Comparison of ENCODE assay signal across 8 mouse cellular contexts in genomic region chr2:150667065-150667819, GRCm38 (mm10). TPM values are rescaled to one million over a fixed set of nuclear protein-coding genes. Genes with fewer than 3 reads are reported as not detected.
DNase-seq lines count a peak whose midpoint lies in the region; ATAC-seq and TF ChIP-seq lines count a peak whose summit lies in the region.

No protein-coding gene starts in this region.

- no peaks in the 10 kb centered on the region; the same call in 1 of the 2 replicates for H3K27me3 ChIP-seq in forebrain, embryonic 11.5 days (ENCODE audit: control insufficient read depth, insufficient read depth, low read length)
- peaks cover 10% of the 10 kb centered on the region; the same call in 1 of the 2 replicates for H3K27me3 ChIP-seq in lung, embryonic 15.5 days

- peak overlapping the region; percentile 90 for H3K4me2 ChIP-seq in forebrain, embryonic 11.5 days (ENCODE audit: low read depth, low read length, severe bottlenecking)
- H3K4me2 ChIP-seq in lung, embryonic 15.5 days, result peak overlapping the region; percentile 98

- H3K9ac ChIP-seq in forebrain, embryonic 11.5 days (ENCODE audit: low read length), result peak overlapping the region; percentile 77
- peak overlapping the region; percentile 55 for H3K9ac ChIP-seq in lung, embryonic 15.5 days

- peak overlapping the region; percentile 79 for H3K4me3 ChIP-seq in layer of hippocampus, adult 2 months
- H3K4me3 ChIP-seq in forebrain, embryonic 11.5 days (ENCODE audit: low read depth, low read length), result peak overlapping the region; percentile 67
- H3K4me3 ChIP-seq in lung, embryonic 15.5 days, result peak overlapping the region; percentile 64

- ATAC-seq in forebrain, embryonic 11.5 days (replicated peaks; ENCODE audit: low FRiP score), result peak; percentile 18
- peak; percentile 28; the same call in 1 of the 2 replicates for ATAC-seq in lung, embryonic 15.5 days (ENCODE audit: borderline replicate concordance, extremely low read depth, low FRiP score, low TSS enrichment)
- ATAC-seq in neutrophil, adult 5-6 weeks (ENCODE audit: extremely low read depth, insufficient number of reproducible peaks, low FRiP score, poor library complexity, severe bottlenecking), result peak; percentile 74

- H3K36me3 ChIP-seq in forebrain, embryonic 11.5 days (ENCODE audit: control insufficient read depth, insufficient read depth, low read length), result no peaks in the 10 kb centered on the region
- H3K36me3 ChIP-seq in lung, embryonic 15.5 days, result no peaks in the 10 kb centered on the region

- no peak for DNase-seq in layer of hippocampus, adult 2 months (ENCODE audit: low spot score in 2 of 2)
- no peak for DNase-seq in layer of hippocampus, adult 18-20 months (ENCODE audit: low spot score in 2 of 2)
- DNase-seq in forebrain, embryonic 11.5 days (ENCODE audit: low spot score), result peak; percentile 61
- peak; percentile 70 for DNase-seq in kidney, adult 11 months
- DNase-seq in gastrocnemius, adult 18-20 months (ENCODE audit: low spot score), result no peak
- DNase-seq in right cerebral cortex, postnatal 14 days, result no peak

- H3K9me3 ChIP-seq in forebrain, embryonic 11.5 days (ENCODE audit: control insufficient read depth, low read length), result no peaks in the 10 kb centered on the region
- H3K9me3 ChIP-seq in lung, embryonic 15.5 days, result no peaks in the 10 kb centered on the region

- H3K27ac ChIP-seq in layer of hippocampus, adult 2 months, result peak overlapping the region; percentile 94
- H3K27ac ChIP-seq in forebrain, embryonic 11.5 days (ENCODE audit: low read depth, low read length), result peak overlapping the region; percentile 37; the same call in 1 of the 2 replicates
- H3K27ac ChIP-seq in lung, embryonic 15.5 days, result 0 out of 2 replicates have a peak overlapping the region, but pooled peaks have one; percentile 30

- H3K4me1 ChIP-seq in forebrain, embryonic 11.5 days (replicated peaks; ENCODE audit: control insufficient read depth, insufficient read depth, low read length), result no peaks in the 10 kb centered on the region; the same call in 1 of the 2 replicates
- peaks cover 38% of the 10 kb centered on the region for H3K4me1 ChIP-seq in lung, embryonic 15.5 days

- TF ChIP-seq CTCF in layer of hippocampus, adult 2 months (conservative IDR thresholded peaks at IDR 0.05), result no peak

- 5% methylated on average over 17 of the region's 17 CpGs for WGBS in forebrain, embryonic 11.5 days
- 2% methylated on average over 17 of the region's 17 CpGs for WGBS in lung, embryonic 15.5 days

RNA-seq across cellular contexts. Expression of gene Acss1, which starts 1.1 kb away (rescaled TPM):
- total RNA-seq in layer of hippocampus, adult 2 months (2021), result 10 to 100 TPM; 26.4 to 26.8 TPM
- 10 to 100 TPM; 23.7 to 25.7 TPM for total RNA-seq in layer of hippocampus, adult 18-20 months (2021)
- polyA plus RNA-seq in forebrain, embryonic 11.5 days (2014; fragmentation: Nextera tagmentation; extraction: Ambion mirVana), result 46.6 and 46.8 TPM in 2 replicates
- polyA plus RNA-seq in lung, embryonic 15.5 days (2015; fragmentation: Nextera tagmentation; extraction: Ambion mirVana), result 8.1 and 8.8 TPM in 2 replicates
- 56.7 and 57.8 TPM in 2 replicates for total RNA-seq in neutrophil, adult 5-6 weeks (2017)
- 10 to 100 TPM; 19.9 to 26.2 TPM for total RNA-seq in gastrocnemius, adult 18-20 months (2021)

RNA-seq across cellular contexts. Expression of gene Vsx1, which starts 21.9 kb away (rescaled TPM):
- under 1 TPM in 1 of 2 experiments, not detected in 1; 0.12 TPM for total RNA-seq in layer of hippocampus, adult 2 months (2021)
- total RNA-seq in layer of hippocampus, adult 18-20 months (2021), result not detected
- 0.08 TPM in 1 of 2 replicates, not detected in the other for polyA plus RNA-seq in forebrain, embryonic 11.5 days (2014; fragmentation: Nextera tagmentation; extraction: Ambion mirVana)
- not detected in 2 replicates for polyA plus RNA-seq in lung, embryonic 15.5 days (2015; fragmentation: Nextera tagmentation; extraction: Ambion mirVana)
- total RNA-seq in neutrophil, adult 5-6 weeks (2017), result 0.12 TPM in 1 of 2 replicates, not detected in the other
- not detected for total RNA-seq in gastrocnemius, adult 18-20 months (2021)

RNA-seq across cellular contexts. Expression of gene Apmap, which starts 58.9 kb away (rescaled TPM):
- total RNA-seq in layer of hippocampus, adult 2 months (2021), result 10 to 100 TPM; 56.7 to 57.2 TPM
- total RNA-seq in layer of hippocampus, adult 18-20 months (2021), result 10 to 100 TPM; 52.6 to 53.3 TPM
- polyA plus RNA-seq in forebrain, embryonic 11.5 days (2014; fragmentation: Nextera tagmentation; extraction: Ambion mirVana), result 38.4 and 38.9 TPM in 2 replicates
- 51.7 and 53.7 TPM in 2 replicates for polyA plus RNA-seq in lung, embryonic 15.5 days (2015; fragmentation: Nextera tagmentation; extraction: Ambion mirVana)
- 23.9 and 25.6 TPM in 2 replicates for total RNA-seq in neutrophil, adult 5-6 weeks (2017)
- total RNA-seq in gastrocnemius, adult 18-20 months (2021), result 10 to 100 TPM; 19.3 to 20.4 TPM

Comparison
In these comparisons a context has a peak if more than half of its experiments do, and no peak if none do; other contexts are left out.
1. DNase-seq: peak in forebrain, embryonic 11.5 days (single experiment) and kidney, adult 11 months (single experiment); none in layer of hippocampus, adult 2 months (0 of 2), layer of hippocampus, adult 18-20 months (0 of 2), gastrocnemius, adult 18-20 months (single experiment) and right cerebral cortex, postnatal 14 days (single experiment).
2. H3K27ac ChIP-seq: peak in every context shown above with its lines; median percentile 94 in layer of hippocampus, adult 2 months; 37 in forebrain, embryonic 11.5 days; 30 in lung, embryonic 15.5 days.
3. ATAC-seq: peak in every context shown above with its lines; median percentile 74 in neutrophil, adult 5-6 weeks; 28 in lung, embryonic 15.5 days; 18 in forebrain, embryonic 11.5 days.
4. Peak in every context shown above with its lines, with median percentiles within 50 percentile points of each other: H3K4me3 ChIP-seq.